Mouse (Mus musculus) lung, adult 10 weeks (tissue): ENCODE results near the gene Poldip3. TPM values are rescaled to one million over a fixed set of nuclear protein-coding genes. Genes with fewer than 3 reads are reported as not detected.

ENCODE experiments used
- polyA plus RNA-seq: library from polyadenylated mRNA; stranded (reverse); fragments of 350-450 nt; fragmentation: Illumina TruSeq; extraction: RNeasy Lipid Tissue Mini Kit (QIAGEN cat#74804); gene quantifications from one replicate; pipeline ENCODE4 v1.2.3, GENCODE M21; 2014; ENCODE audit warnings: low read depth, low replicate concordance; ENCODE audit not compliant: insufficient read depth

Gene Poldip3
- 25.2 TPM for polyA plus RNA-seq

GRCm38 (mm10) chr15:83149196-83150072 lies at the start of gene Poldip3:
Gene Poldip3, minus strand, starts transcription at chr15:83149384.

GRCm38 (mm10) chr15:83172492-83173429 lies 23.6 kb upstream of the Poldip3 start, which contains the start of gene Cyb5r3:
Gene Cyb5r3, minus strand, starts transcription at chr15:83172592.

GRCm38 (mm10) chr15:83122566-83123145 lies 26.5 kb downstream of the Poldip3 start, which contains the start of gene Rrp7a:
Gene Rrp7a, minus strand, starts transcription at chr15:83122801.

DNA sequence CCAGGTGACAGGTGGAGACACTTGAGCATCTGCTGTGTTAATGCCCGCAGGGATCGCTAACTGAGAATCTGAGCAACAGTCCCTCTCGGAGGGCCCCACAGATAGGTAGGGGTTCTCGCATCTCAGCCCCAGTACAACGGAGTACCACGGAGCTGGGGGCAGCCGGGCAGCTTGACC lies 59.9 kb downstream of the Poldip3 start, which contains the start of gene Serhl:
TSS of gene Serhl (plus strand) at position 78 of the 177 bp plus-strand sequence.

Other genes with a start within 250 kb of the Poldip3 start
- gene Tcf20, start 161.5 kb downstream of the Poldip3 start, polyA plus RNA-seq: 5.8 TPM
- 12.2 TPM for gene Nfam1, start 116.1 kb downstream of the Poldip3 start, polyA plus RNA-seq
- gene Serhl, start 59.9 kb downstream of the Poldip3 start, polyA plus RNA-seq: 27.0 TPM
- 37.0 TPM for gene Rrp7a, start 26.6 kb downstream of the Poldip3 start, polyA plus RNA-seq
- 222 TPM for gene Cyb5r3, start 23.2 kb upstream of the Poldip3 start, polyA plus RNA-seq
- 18.1 TPM for gene A4galt, start 102.4 kb upstream of the Poldip3 start, polyA plus RNA-seq
- 22.1 TPM for gene Arfgap3, start 200.9 kb upstream of the Poldip3 start, polyA plus RNA-seq